Mouse (Mus musculus) adrenal gland, adult 10 weeks (tissue): ENCODE data around the gene Depdc5. TPM values are rescaled to one million over a fixed set of nuclear protein-coding genes. Genes with fewer than 3 reads are reported as not detected.

ENCODE experiments used
- polyA plus RNA-seq: library from polyadenylated mRNA; stranded (reverse); fragments of 350-450 nt; fragmentation: Illumina TruSeq; extraction: RNeasy Lipid Tissue Mini Kit (QIAGEN cat#74804); gene quantifications from one replicate; pipeline ENCODE4 v1.2.3, GENCODE M21; 2014; ENCODE audit warnings: low read depth, low replicate concordance

The Depdc5 gene
- polyA plus RNA-seq: 64.8 TPM

DNA sequence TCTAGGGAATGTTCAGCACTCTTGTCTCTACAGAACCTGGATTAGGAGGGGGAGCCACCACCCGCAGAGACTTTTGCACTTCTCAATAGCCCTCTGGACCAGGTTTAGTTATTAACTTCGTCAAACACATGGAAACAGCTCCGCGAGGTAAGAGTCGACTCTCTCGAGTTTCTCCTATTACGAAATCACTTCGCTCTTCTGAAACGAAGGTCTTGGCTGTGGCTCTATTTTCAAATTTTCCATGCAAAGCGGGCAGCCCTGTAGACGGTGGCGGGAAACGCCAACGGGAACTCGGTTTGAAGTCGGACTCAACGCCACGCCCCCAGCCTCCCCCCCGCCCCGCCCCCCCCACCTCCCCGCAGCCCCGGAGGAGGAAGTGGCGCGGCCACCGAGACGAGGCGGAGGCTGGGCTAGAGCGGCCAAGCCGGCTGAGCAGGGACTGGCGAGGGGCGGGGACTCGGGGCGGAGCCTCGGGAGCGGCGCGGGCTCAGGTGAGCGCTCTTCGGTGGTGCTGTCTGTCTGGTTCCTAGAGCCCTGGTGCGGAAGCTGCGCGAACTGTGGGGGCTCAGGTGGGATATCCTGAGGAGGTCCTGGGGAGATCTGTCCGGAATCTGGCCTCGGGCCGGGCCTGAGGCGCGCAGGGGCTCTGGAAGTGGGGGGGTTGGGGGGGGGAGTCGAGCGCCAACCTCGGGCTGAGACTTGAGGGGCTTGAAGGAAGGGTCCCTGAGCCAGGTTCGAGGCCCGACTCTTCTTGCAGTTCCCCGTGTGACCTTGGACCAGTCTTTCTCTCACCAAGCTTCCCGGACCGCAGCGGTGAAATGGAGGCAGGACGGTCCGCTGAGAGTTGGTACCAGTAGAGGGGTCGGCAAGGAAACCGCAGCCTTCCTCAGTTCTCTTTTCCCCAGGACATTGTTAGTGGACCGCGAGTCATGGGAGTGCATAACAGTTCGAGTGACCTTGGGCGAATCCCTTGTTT, at the start of gene Depdc5:
Depdc5 (plus strand) TSS at position 449 of the 976 bp plus-strand sequence.

DNA sequence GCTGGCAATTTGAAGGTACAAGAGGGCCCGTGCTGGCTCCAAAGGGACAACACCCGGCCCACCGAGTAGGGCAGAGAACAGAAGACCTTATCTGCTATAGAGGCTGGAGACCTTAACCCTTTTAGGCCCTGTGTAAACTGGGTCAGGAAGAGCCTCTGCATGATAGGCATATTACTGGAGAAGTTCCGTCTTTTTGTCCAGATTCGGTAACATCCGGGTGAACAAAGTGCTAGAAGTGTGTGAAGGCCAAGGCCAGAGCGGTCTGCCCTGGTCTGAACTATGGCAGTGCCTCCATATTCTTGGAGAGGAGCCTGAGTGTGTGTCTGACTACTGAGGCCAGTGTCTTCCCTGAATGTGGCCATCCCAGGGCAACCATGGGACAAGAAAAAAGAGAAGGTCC, 36.5 kb upstream of the Depdc5 start, which contains the start of gene Gm20671:
Gm20671 (minus strand) TSS at position 101 of the 400 bp plus-strand sequence.

DNA sequence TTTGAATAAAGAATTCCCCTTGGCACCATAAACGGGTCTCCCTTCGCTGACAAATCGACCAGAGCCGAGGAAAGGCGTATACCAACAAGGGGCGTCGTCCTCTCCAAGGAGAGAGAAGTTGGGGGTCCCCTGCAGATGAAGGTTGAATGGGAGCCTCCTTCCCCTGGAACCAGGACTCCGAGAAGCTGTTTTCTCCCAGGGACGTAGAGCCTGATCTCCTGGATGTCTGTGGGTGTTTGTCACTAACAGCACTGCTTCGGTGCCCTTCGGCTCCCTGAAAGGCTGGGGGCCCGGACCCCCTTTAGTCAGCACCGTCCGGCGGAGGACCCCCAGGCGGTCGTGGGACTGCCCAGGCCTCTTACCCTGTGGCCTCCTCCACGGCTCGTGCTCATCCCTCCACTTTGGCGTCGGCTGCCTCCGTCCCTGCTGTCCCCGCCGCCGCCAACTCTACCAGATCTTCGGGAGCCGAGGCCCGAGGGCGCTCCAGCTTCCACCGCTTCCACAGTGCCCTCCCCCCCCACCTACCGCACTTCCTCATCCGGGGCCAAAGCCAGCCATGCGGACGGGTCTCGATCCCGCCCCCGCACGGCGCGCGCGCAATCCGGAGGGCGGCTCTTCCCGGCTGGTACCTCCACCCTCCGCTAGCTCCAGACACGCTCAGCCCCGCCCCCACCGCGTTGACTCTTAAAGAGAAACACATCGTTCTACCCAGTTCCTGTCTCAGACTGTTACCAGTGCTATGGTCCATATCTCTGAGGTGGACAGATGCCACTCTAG, 9.6 kb upstream of the Depdc5 start, which contains the start of gene Prr14l:
Prr14l (minus strand) TSS at position 526 of the 777 bp plus-strand sequence.

DNA sequence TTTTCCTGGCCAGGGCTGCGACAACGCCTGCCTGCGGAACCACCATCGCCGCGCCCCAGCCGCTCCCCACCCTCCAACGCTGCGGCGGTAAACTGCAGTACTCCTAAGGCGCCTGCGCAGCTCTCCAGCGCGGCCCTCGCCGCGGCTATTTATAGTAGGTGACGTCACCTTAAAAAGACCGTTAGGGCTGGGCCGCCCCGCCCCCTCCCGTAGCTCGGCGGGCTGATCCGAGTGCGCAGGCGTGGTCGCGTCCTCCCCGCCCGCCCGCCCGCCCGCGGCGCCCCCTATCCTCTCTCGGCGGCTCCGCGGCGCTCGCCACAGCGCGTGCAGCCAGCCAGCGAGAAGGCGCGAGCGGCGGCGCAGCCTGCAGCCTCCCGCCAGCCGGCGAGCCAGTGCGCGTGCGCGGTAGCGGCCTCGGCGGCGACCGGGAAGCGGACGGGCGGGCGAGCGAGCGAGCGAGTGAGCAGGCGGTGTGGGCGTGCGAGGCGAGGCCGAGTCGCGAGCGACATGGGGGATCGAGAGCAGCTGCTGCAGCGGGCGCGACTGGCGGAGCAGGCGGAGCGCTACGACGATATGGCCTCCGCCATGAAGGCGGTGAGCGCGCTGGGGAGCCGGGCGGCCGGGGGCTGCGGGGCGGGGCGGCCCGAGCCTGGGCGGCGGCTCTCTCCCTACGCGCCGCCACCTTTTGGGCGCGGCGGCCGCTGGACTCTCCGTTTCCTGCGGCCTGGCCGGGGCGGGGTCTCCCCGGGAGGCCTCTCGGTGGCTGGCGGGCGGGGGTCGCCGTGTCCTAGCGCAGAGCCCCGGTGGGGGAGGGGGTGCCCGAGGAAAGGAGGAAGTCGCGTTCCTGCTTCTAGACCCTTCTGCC, 155.3 kb downstream of the Depdc5 start, which contains the start of gene Ywhah:
Ywhah (plus strand) TSS at position 256 of the 865 bp plus-strand sequence.

Other genes starting within 250 kb of the Depdc5 start
- gene Pisd, start 78.1 kb upstream of the Depdc5 start, polyA plus RNA-seq: 14.9 TPM
- not detected for gene Gm20671, start 36.6 kb upstream of the Depdc5 start, polyA plus RNA-seq
- gene Prr14l, start 9.4 kb upstream of the Depdc5 start, polyA plus RNA-seq: 22.9 TPM
- gene Ywhah, start 155.1 kb downstream of the Depdc5 start, polyA plus RNA-seq: 505 TPM
- gene Slc5a1, start 240.5 kb downstream of the Depdc5 start, polyA plus RNA-seq: not detected